ENCODE assay signal across 15 mouse cellular contexts in the genomic region with DNA sequence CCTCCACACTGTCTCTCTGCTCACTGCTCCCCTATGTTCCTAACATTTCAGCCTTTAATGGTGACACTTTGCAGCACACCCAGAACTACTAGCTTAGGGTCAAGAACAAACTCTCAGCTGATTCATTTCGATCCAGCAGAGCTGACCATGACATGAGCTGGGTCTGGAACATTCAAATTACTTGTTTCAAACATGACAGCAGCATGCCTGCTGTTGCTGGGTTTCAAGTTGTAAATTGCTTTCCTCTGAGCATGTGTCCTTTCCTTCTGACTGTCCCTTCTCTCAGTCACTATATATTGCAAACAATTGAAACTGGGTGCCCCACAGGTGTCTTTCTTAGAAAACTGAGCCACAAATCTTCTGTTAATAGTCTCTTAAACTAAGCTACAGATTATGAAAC.
"Had no signal": no experiment of that assay in that cellular context is flagged by ENCODE, and none has a peak within 500 bp of the region (broad histone marks: within the 10 kb centered on the region; RNA-seq: fewer than 3 reads in every experiment).

No protein-coding gene starts in this region.

- DNase-seq: retina, postnatal 1 day; right cerebral cortex, adult 18-20 months; right cerebral cortex, postnatal 14 days; right cerebral cortex, postnatal 25 days; right cerebral cortex, postnatal 4 days; spleen, adult 18-20 months; thymus, adult 18-20 months; thymus, adult 2 months; thymus, postnatal 14 days; thymus, postnatal 25 days; thymus, postnatal 36 days; thymus, postnatal 4 days had no signal

- H3K4me3 ChIP-seq: neural tube, embryonic 15.5 days; stomach, embryonic 15.5 days had no signal

- H3K4me2 ChIP-seq: neural tube, embryonic 15.5 days; stomach, embryonic 15.5 days had no signal

- H3K27me3 ChIP-seq: neural tube, embryonic 15.5 days; stomach, embryonic 15.5 days had no signal

- H3K9ac ChIP-seq: neural tube, embryonic 15.5 days; stomach, embryonic 15.5 days had no signal

- H3K4me1 ChIP-seq: neural tube, embryonic 15.5 days; stomach, embryonic 15.5 days had no signal

- H3K27ac ChIP-seq: neural tube, embryonic 15.5 days; stomach, embryonic 15.5 days; stomach, postnatal 0 days had no signal

- H3K9me3 ChIP-seq: neural tube, embryonic 15.5 days; stomach, embryonic 15.5 days had no signal

- H3K36me3 ChIP-seq: neural tube, embryonic 15.5 days; stomach, embryonic 15.5 days had no signal
